Mouse (Mus musculus) thymus, postnatal 14 days (tissue): ENCODE measurements at regions not wholly inside any gene's neighbourhood (a gene's known extent, or its start where the extent isn't known, plus 50 kb on each side); places are given as distances from the start of the nearest gene placed in this dataset.

ENCODE experiments used
- DNase-seq: peaks from one replicate; pipeline ENCODE4 v3.0.0; 2021

GRCm38 (mm10) chr7:37096291-37096690 is 398.4 kb downstream of the Tshz3 start:
- DNase-seq: no peak

- no peak for DNase-seq
Measured at GRCm38 (mm10) chr7:37098950-37099349, 401.0 kb downstream of the Tshz3 start.

GRCm38 (mm10) chr7:37104671-37105070 is 406.8 kb downstream of the Tshz3 start:
- no peak for DNase-seq

- no peak for DNase-seq
Measured at GRCm38 (mm10) chr7:37111071-37111470, 413.2 kb downstream of the Tshz3 start.

- DNase-seq: no peak
Measured at GRCm38 (mm10) chr7:37120776-37121175, 422.9 kb downstream of the Tshz3 start.

- no peak for DNase-seq
Measured at GRCm38 (mm10) chr7:37140191-37140590, 442.3 kb downstream of the Tshz3 start.

GRCm38 (mm10) chr7:37142780-37143179 is 444.9 kb downstream of the Tshz3 start:
- no peak for DNase-seq

- no peak for DNase-seq
Measured at GRCm38 (mm10) chr7:37144303-37144702, 446.4 kb downstream of the Tshz3 start.

GRCm38 (mm10) chr7:37149711-37150110 is 451.8 kb downstream of the Tshz3 start:
- no peak for DNase-seq

GRCm38 (mm10) chr7:37159801-37160200 is 461.9 kb downstream of the Tshz3 start:
- no peak for DNase-seq

- DNase-seq: no peak
Measured at GRCm38 (mm10) chr7:37168883-37169282, 471.0 kb downstream of the Tshz3 start.

GRCm38 (mm10) chr7:37175746-37176145 is 477.8 kb downstream of the Tshz3 start:
- no peak for DNase-seq

- no peak for DNase-seq
Measured at GRCm38 (mm10) chr7:37178256-37178655, 480.3 kb downstream of the Tshz3 start.

GRCm38 (mm10) chr7:37179907-37180306 is 482.0 kb downstream of the Tshz3 start:
- no peak for DNase-seq

GRCm38 (mm10) chr7:37180416-37180815 is 482.5 kb downstream of the Tshz3 start:
- no peak for DNase-seq

- DNase-seq: no peak
Measured at GRCm38 (mm10) chr7:37181109-37181508, 483.2 kb downstream of the Tshz3 start.

GRCm38 (mm10) chr7:37192536-37192935 is 494.6 kb downstream of the Tshz3 start:
- DNase-seq: no peak

- DNase-seq: no peak
Measured at GRCm38 (mm10) chr7:37204800-37205199, 506.9 kb downstream of the Tshz3 start.

- DNase-seq: no peak
Measured at GRCm38 (mm10) chr7:37208305-37208704, 510.4 kb downstream of the Tshz3 start.

GRCm38 (mm10) chr7:37213751-37214181 is 515.8 kb downstream of the Tshz3 start:
- no peak for DNase-seq

GRCm38 (mm10) chr7:37215498-37215897 is 517.6 kb downstream of the Tshz3 start:
- no peak for DNase-seq

- DNase-seq: no peak
Measured at GRCm38 (mm10) chr7:37220476-37220875, 522.6 kb downstream of the Tshz3 start.

GRCm38 (mm10) chr7:37226423-37226822 is 528.5 kb downstream of the Tshz3 start:
- no peak for DNase-seq

GRCm38 (mm10) chr7:37230641-37231347 is 532.9 kb downstream of the Tshz3 start:
- no peak for DNase-seq

- DNase-seq: no peak
Measured at GRCm38 (mm10) chr7:37240832-37241231, 532.6 kb downstream of the Zfp536 start.
